Mouse (Mus musculus) small intestine, adult 2 months (tissue): ENCODE data around the gene Mblac2. TPM values are rescaled to one million over a fixed set of nuclear protein-coding genes. Genes with fewer than 3 reads are reported as not detected.
"Not testable (repeated sequence)": the region's sequence is repeated elsewhere in the genome, so short reads cannot be mapped to it uniquely, and the experiment has no call there.

Experiments
- H3K27ac ChIP-seq: fragments of 200-500 bp; 2 replicates; pipeline ENCODE4 v1.5.1; 2012; ENCODE audit warnings: low read depth, low read length, control low read depth, inconsistent platforms; ENCODE audit not compliant: insufficient read depth
- H3K27me3 ChIP-seq: fragments of 200-500 bp; 2 replicates; pipeline ENCODE4 v1.6.1; 2012; ENCODE audit warnings: mild to moderate bottlenecking, moderate library complexity, low read length, inconsistent platforms; ENCODE audit not compliant: control insufficient read depth, insufficient read depth
- H3K36me3 ChIP-seq: fragments of 200-500 bp; 2 replicates; pipeline ENCODE4 v1.6.1; 2012; ENCODE audit warnings: mild to moderate bottlenecking, low read length, control low read depth, inconsistent platforms; ENCODE audit not compliant: control insufficient read depth, insufficient read depth
- H3K4me1 ChIP-seq: fragments of 200-500 bp; 2 replicates; pipeline ENCODE4 v1.6.1; 2012; ENCODE audit warnings: low read length, inconsistent platforms, mixed read lengths; ENCODE audit not compliant: control insufficient read depth, insufficient read depth, insufficient read length
- H3K4me3 ChIP-seq: fragments of 200-500 bp; 2 replicates; pipeline ENCODE4 v1.5.1; 2012; ENCODE audit warnings: low read depth, mild to moderate bottlenecking, control low read depth, inconsistent platforms, low read length, moderate library complexity
- CTCF ChIP-seq: fragments of 200-500 bp; IDR thresholded peaks from 2 replicates; pipeline ENCODE4 v1.5.1; 2012; ENCODE audit warnings: low read depth, mild to moderate bottlenecking, control low read depth, inconsistent platforms, low read length, moderate library complexity, mixed read lengths; ENCODE audit not compliant: insufficient replicate concordance, insufficient read length; ENCODE audit errors: extremely low read depth
- POLR2A ChIP-seq: fragments of 200-500 bp; IDR thresholded peaks from 2 replicates; pipeline ENCODE4 v1.6.1; 2012; ENCODE audit warnings: low read depth, mild to moderate bottlenecking, control low read depth, inconsistent platforms, low read length, moderate library complexity
- WGBS: fragments of 180-500 bp; shearing (Covaris S2); methylation state at CpG from one replicate; pipeline ENCODE4 v1.1.7; 2018; 5-methylcytosine and 5-hydroxymethylcytosine counted together
- polyA plus RNA-seq: library from polyadenylated mRNA; depleted of rRNA; stranded (reverse); fragments of >200 nt; gene quantifications from 2 replicates; pipeline ENCODE4 v1.2.3, GENCODE M21; 2012

Mblac2 gene
- polyA plus RNA-seq, 1 experiment: 1.0 TPM

DNA sequence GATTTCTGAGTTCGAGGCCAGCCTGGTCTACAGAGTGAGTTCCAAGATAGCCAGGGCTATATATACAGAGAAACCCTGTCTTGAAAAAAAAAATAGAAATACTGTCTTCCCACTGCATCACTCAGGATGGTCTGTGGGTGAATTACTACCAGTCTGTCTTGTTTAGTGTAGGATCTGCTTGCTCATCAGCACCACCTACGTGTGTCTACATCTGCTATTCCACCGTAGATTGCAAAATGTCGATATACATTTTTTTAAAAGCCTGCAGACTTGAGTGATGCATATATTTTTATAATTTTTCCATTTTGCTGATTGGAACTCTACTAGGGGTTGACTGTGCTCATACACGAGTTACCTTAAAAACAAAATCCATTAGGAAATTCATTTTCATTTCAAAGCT is 4.8 kb upstream of the Mblac2 start:
- WGBS: 93% methylated on average over 5 of the region's 5 CpGs
- Histone ChIP-seq H3K4me1 (peaks cover 2% of the 10 kb centered on the region; the same call in 1 of the 2 replicates), H3K27ac (no peak overlapping the region), H3K27me3 (no peaks in the 10 kb centered on the region), H3K4me3 (no peak overlapping the region), H3K36me3 (no peaks in the 10 kb centered on the region)
- TF ChIP-seq POLR2A (no peak), CTCF (no peak)

DNA sequence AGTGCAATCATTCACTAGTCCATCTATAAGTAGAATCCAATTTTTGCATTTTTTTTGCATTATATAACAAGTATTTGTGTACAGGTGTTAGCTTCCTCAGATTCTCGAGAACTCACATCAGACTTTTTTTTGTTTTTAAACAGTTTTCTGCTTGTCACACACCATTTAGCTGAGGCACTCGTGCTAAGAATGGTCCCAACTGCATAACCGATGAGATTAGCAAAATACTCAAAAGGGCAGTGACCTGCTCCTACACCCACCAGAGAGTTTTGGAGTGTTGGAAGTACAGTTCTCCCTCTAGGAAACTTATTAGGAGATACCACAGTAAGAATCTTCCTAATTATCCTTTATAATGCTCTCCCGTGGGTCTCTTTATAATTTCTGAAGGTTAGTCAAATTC is 1.3 kb upstream of the Mblac2 start:
- Histone ChIP-seq H3K27ac (no peak overlapping the region), H3K27me3 (no peaks in the 10 kb centered on the region), H3K4me1 (peaks cover 5% of the 10 kb centered on the region; the same call in 1 of the 2 replicates), H3K4me3 (peak overlapping the region; percentile 23; the same call in 1 of the 2 replicates), H3K36me3 (no peaks in the 10 kb centered on the region)
- 22% methylated on average over 4 of the region's 4 CpGs for WGBS
- TF ChIP-seq POLR2A (no peak), CTCF (no peak)

DNA sequence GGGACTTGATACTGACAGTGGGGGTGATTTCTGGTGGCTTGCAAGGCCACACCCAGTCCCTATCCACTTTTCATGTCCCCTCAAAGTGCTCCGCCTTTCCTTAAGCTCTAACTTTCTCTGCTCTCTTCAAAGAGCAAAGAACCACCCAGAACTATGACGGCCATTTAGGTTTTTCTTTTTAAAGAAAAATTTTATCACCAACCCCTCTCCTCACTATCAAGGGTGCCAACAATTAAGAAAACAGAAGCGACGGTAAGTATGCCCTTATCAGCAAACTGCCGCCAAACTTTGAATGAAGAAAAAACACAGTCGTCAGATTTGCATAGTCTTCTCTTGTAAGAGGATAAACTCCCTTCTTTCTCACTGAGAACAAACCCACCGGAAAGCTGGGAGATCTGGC is 875 bp upstream of the Mblac2 start:
- H3K36me3 ChIP-seq: no peaks in the 10 kb centered on the region
- H3K4me1 ChIP-seq: peaks cover 5% of the 10 kb centered on the region; the same call in 1 of the 2 replicates
- no peak overlapping the region for H3K27ac ChIP-seq
- TF ChIP-seq CTCF (no peak), POLR2A (no peak)
- peak overlapping the region; percentile 73 for H3K4me3 ChIP-seq
- no peaks in the 10 kb centered on the region for H3K27me3 ChIP-seq
- WGBS: 2% methylated on average over 7 of the region's 7 CpGs

DNA sequence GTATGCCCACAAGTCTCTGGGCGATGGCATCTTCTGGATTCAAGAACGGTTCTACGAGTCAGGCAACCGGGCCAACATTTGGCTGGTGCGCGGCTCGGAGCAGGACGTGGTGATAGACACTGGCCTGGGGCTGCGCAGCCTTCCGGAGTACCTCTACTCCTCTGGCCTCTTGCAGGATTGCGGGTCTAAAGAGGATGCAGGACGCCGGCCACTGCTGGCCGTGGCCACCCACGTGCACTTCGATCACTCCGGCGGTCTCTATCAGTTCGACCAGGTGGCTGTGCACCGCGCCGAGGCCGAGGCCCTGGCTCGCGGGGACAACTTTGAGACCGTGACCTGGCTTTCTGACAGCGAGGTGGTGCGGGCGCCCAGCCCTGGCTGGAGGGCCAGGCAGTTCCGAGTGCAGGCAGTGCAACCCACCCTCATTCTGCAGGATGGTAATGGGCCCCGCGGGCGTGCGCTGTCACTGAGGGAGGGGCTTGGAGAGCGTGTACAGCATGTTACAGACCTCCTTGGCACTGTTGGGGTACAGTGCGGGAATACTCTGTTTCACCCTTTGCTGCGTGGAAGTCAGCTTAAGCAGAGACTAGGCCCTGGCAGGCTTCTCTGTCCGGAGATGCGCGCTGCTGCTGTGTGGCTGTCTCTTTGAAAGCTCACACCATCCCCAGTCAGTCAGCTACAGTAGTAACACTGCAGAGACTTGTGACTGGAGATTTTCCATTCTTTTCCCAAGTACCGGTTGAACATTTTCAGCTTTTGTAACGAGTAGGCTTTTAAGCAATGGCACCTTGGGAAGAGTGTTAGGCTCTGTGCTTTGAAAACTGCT is 618 bp downstream of the Mblac2 start:
- peaks cover 5% of the 10 kb centered on the region; the same call in 1 of the 2 replicates for H3K4me1 ChIP-seq
- TF ChIP-seq POLR2A: no peak
- no peak for TF ChIP-seq CTCF
- H3K36me3 ChIP-seq: no peaks in the 10 kb centered on the region
- WGBS: 3% methylated on average over 42 of the region's 42 CpGs
- H3K27ac ChIP-seq: peak overlapping the region; percentile 4; the same call in 1 of the 2 replicates
- H3K27me3 ChIP-seq: no peaks in the 10 kb centered on the region
- peak overlapping the region; percentile 73 for H3K4me3 ChIP-seq

DNA sequence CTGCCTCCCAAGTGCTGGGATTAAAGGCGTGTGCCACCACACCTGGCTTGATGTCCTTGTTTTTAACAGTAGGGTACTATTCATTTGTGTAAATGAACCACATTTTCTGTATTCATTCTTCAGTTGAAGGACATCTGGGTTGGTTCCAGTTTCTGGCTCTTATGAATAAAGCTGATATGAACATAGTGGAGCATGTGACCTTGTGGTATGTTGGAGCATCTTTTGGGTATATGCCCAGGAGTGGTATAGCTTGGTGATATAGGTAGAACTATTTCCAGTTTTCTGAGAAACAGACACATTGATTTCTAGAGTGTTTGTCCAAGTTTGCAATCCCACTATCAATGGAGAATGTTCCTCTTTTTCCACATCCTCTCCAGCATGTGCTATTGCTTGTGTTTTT is 2.8 kb downstream of the Mblac2 start:
- H3K4me3 ChIP-seq: no peak overlapping the region
- TF ChIP-seq POLR2A (no peak), CTCF (no peak)
- H3K27me3 ChIP-seq: no peaks in the 10 kb centered on the region
- H3K27ac ChIP-seq: no peak overlapping the region
- H3K36me3 ChIP-seq: no peaks in the 10 kb centered on the region
- peaks cover 5% of the 10 kb centered on the region; the same call in 1 of the 2 replicates for H3K4me1 ChIP-seq
- 100% methylated on average over 1 of the region's 1 CpGs for WGBS

DNA sequence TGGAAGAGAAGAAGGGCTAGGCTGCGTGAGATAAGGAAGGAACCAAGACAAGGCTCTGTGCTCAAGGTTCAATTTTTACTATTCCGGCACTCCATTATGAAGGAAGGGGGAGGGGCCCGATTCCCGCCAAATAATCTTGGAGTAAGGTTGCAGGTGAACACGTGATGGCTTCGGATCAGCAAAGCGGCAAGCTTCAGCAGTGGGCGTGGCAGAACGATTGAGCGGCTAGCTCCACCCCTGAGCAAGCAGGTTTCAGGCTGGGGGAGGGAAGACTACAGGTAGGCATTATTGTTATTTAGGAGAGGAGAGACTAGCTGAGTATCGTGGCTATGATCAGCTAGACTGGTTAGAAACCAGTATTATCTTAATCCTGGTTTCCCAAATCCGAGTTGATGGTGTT is 17.0 kb downstream of the Mblac2 start:
- H3K27me3 ChIP-seq, H3K27ac ChIP-seq, H3K4me1 ChIP-seq, H3K36me3 ChIP-seq, H3K4me3 ChIP-seq: not testable (repeated sequence)
- WGBS: 79% methylated on average over 12 of the region's 12 CpGs

DNA sequence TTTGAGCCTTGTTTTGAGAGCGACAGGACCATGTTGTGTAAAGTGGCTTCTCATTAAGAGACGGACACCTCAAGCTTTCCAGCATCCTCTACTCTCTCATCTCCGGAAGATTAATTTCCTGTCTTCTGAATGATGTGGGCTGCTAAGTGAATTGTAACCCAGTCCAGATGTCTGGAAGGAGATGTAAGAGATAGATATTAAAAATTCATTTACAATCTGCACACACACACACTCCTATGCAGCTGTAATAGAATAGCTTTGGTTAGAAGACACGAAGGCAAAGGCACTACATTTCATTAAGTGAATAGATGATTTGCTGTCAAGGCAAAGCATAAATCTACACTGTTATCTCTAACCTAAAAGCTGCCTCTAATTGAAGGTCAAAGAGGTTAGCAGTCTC is 18.0 kb downstream of the Mblac2 start:
- no peak for TF ChIP-seq POLR2A
- no peak for TF ChIP-seq CTCF
- Histone ChIP-seq H3K4me1 (no peaks in the 10 kb centered on the region), H3K27me3 (no peaks in the 10 kb centered on the region), H3K27ac (no peak overlapping the region), H3K4me3 (no peak overlapping the region), H3K36me3 (no peaks in the 10 kb centered on the region)
- WGBS: 85% methylated on average over 4 of the region's 4 CpGs
